Mouse (Mus musculus) bone marrow, adult 2 months (tissue): ENCODE measurements around the gene Dnajb8.

Experiments
- CTCF ChIP-seq: fragments of 200-500 bp; IDR thresholded peaks from 2 replicates; pipeline ENCODE4 v1.5.1; 2011; ENCODE audit warnings: low read length, control low read depth; ENCODE audit not compliant: control insufficient read depth, insufficient read depth
- POLR2A ChIP-seq: fragments of 200-500 bp; IDR thresholded peaks from 2 replicates; pipeline ENCODE4 v1.6.1; 2011; ENCODE audit warnings: low read depth, mild to moderate bottlenecking, control low read depth, low read length, borderline replicate concordance; ENCODE audit not compliant: control insufficient read depth

- TF ChIP-seq POLR2A (no peak), CTCF (no peak)
Measured at GRCm38 (mm10) chr6:88265355-88265754, 43.3 kb downstream of the Dnajb8 start.
